ENCODE assay signal across 7 mouse cellular contexts in genomic region chr12:53251701-53252181, GRCm38 (mm10). TPM values are rescaled to one million over a fixed set of nuclear protein-coding genes. Genes with fewer than 3 reads are reported as not detected.
DNase-seq lines count a peak whose midpoint lies in the region; ATAC-seq and TF ChIP-seq lines count a peak whose summit lies in the region.

No protein-coding gene starts in this region.

- H3K9me3 ChIP-seq in E14TG2a.4 (ENCODE audit: low read length) = no peaks in the 10 kb centered on the region
- H3K9me3 ChIP-seq in embryonic facial prominence, embryonic 12.5 days = no peaks in the 10 kb centered on the region
- H3K9me3 ChIP-seq in midbrain, embryonic 13.5 days = no peaks in the 10 kb centered on the region

- ATAC-seq in embryonic facial prominence, embryonic 12.5 days (ENCODE audit: insufficient number of reproducible peaks, insufficient read depth, low FRiP score, low TSS enrichment) = no peak
- ATAC-seq in midbrain, embryonic 13.5 days = peak; percentile 24; the same call in 1 of the 2 replicates

- peaks cover 32% of the 10 kb centered on the region for H3K4me1 ChIP-seq in E14TG2a.4 (replicated peaks; ENCODE audit: low read depth, low read length)
- H3K4me1 ChIP-seq in embryonic facial prominence, embryonic 12.5 days = peaks cover 24% of the 10 kb centered on the region
- peaks cover 58% of the 10 kb centered on the region for H3K4me1 ChIP-seq in midbrain, embryonic 13.5 days (replicated peaks)

- H3K4me3 ChIP-seq in E14TG2a.4 (replicated peaks; ENCODE audit: low read length) = peak overlapping the region; percentile 37; the same call in 1 of the 2 replicates
- peak overlapping the region; percentile 65 for H3K4me3 ChIP-seq in embryonic facial prominence, embryonic 12.5 days
- H3K4me3 ChIP-seq in midbrain, embryonic 13.5 days (replicated peaks) = peak overlapping the region; percentile 85

- under 1% methylated on average over 10 of the region's 11 CpGs for WGBS in embryonic facial prominence, embryonic 12.5 days
- under 1% methylated on average over 9 of the region's 11 CpGs for WGBS in midbrain, embryonic 13.5 days

- no peak for TF ChIP-seq CTCF in E14TG2a.4 (conservative IDR thresholded peaks at IDR 0.05; ENCODE audit: low read length)

- H3K36me3 ChIP-seq in E14TG2a.4 (ENCODE audit: insufficient read depth, low read length) = no peaks in the 10 kb centered on the region
- H3K36me3 ChIP-seq in embryonic facial prominence, embryonic 12.5 days = no peaks in the 10 kb centered on the region
- no peaks in the 10 kb centered on the region for H3K36me3 ChIP-seq in midbrain, embryonic 13.5 days

- H3K9ac ChIP-seq in embryonic facial prominence, embryonic 12.5 days = peak overlapping the region; percentile 97
- peak overlapping the region; percentile 99 for H3K9ac ChIP-seq in midbrain, embryonic 13.5 days (replicated peaks)

- DNase-seq in 3134 (ENCODE audit: extremely low read depth, insufficient read length, low spot score) = peak; percentile 55
- peak; percentile 29 for DNase-seq in heart, postnatal 4 days
- DNase-seq in layer of hippocampus, postnatal 10 days (ENCODE audit: low spot score in 2 of 2) = peak; percentile 26 to 35
- DNase-seq in spleen, postnatal 10 days (ENCODE audit: low spot score in 2 of 2) = no peak

- peak overlapping the region; percentile 75 for H3K4me2 ChIP-seq in embryonic facial prominence, embryonic 12.5 days (replicated peaks)
- H3K4me2 ChIP-seq in midbrain, embryonic 13.5 days (replicated peaks) = peak overlapping the region; percentile 66

- H3K27me3 ChIP-seq in E14TG2a.4 (ENCODE audit: insufficient read depth, low read length) = peaks cover 73% of the 10 kb centered on the region
- peaks cover 21% of the 10 kb centered on the region for H3K27me3 ChIP-seq in embryonic facial prominence, embryonic 12.5 days
- H3K27me3 ChIP-seq in midbrain, embryonic 13.5 days = no peaks in the 10 kb centered on the region

- H3K27ac ChIP-seq in embryonic facial prominence, embryonic 12.5 days = peak overlapping the region; percentile 60; the same call in 1 of the 2 replicates
- H3K27ac ChIP-seq in midbrain, embryonic 13.5 days = peak overlapping the region; percentile 100

RNA-seq across cellular contexts. Expression of gene Npas3, which starts 3.3 kb away (rescaled TPM):
- 5.2 and 6.4 TPM in 2 replicates for polyA plus RNA-seq in embryonic facial prominence, embryonic 12.5 days (2016; fragmentation: Nextera tagmentation; extraction: Ambion mirVana)
- 1 to 10 TPM; 2.4 to 3.2 TPM for total RNA-seq in heart, postnatal 4 days (2021)
- total RNA-seq in layer of hippocampus, postnatal 10 days (2021) = 10 to 100 TPM; 42.9 to 61.7 TPM
- polyA plus RNA-seq in midbrain, embryonic 13.5 days (2015; fragmentation: Nextera tagmentation; extraction: Ambion mirVana) = 28.9 and 32.7 TPM in 2 replicates

Comparison
In these comparisons a context has a peak if more than half of its experiments do, and no peak if none do; other contexts are left out.
1. DNase-seq: peak in 3134 (single experiment), heart, postnatal 4 days (single experiment) and layer of hippocampus, postnatal 10 days (2 of 2); none in spleen, postnatal 10 days (0 of 2).
2. RNA of gene Npas3, which starts 3.3 kb away (total RNA-seq): 42.9 to 61.7 TPM in layer of hippocampus, postnatal 10 days; 2.4 to 3.2 TPM in heart, postnatal 4 days; every median in the first group is over 10 times any median in the second.
3. Peak in every context shown above with its lines, with median percentiles within 50 percentile points of each other: H3K4me3 ChIP-seq.